Mouse (Mus musculus): ENCODE data around the gene Hist2h2be. TPM values are rescaled to one million over a fixed set of nuclear protein-coding genes. Genes with fewer than 3 reads are reported as not detected.
"Not testable (repeated sequence)": the region's sequence is repeated elsewhere in the genome, so short reads cannot be mapped to it uniquely, and the experiment has no call there.

Hist2h2be gene
- polyA plus RNA-seq, 1 experiment from 2014 or later: 12.5 TPM

DNA sequence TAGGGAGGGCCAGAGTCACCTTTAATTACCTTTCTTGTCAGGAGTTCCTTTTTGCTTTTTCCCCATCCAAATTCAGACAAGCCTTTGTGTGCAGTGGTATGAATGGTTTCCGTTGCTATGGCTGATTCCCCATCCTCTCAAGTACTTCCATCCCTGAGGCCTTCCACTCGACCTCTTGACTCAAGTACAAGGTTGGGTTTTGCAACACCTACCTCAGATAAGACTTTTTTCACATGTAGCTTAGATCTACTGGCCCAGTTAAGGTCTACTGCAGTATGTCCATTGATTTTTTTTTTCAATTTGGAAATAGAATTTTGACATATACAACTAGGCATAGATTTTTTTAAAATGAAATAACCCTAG lies 10.8 kb downstream of the Hist2h2be start:
- Histone ChIP-seq H3K4me2 (ENCODE audit: low read length) (no peak overlapping the region), H3K4me3 (ENCODE audit: low read depth, low read length) (no peak overlapping the region), H3K36me3 (ENCODE audit: control insufficient read depth, insufficient read depth, low read length) (no peaks in the 10 kb centered on the region), H3K27ac (ENCODE audit: low read depth, low read length) (no peak overlapping the region), H3K27me3 (replicated peaks; ENCODE audit: control insufficient read depth, insufficient read depth, low read length) (no peaks in the 10 kb centered on the region), H3K9me3 (replicated peaks; ENCODE audit: control insufficient read depth, low read length) (no peaks in the 10 kb centered on the region), H3K9ac (ENCODE audit: low read length) (no peak overlapping the region), H3K4me1 (ENCODE audit: control insufficient read depth, insufficient read depth, low read length) (peaks cover under 1% of the 10 kb centered on the region; the same call in 1 of the 2 replicates)
- ATAC-seq (no peak), DNase-seq (ENCODE audit: low spot score) (no peak)
- 70% methylated on average over 2 of the region's 2 CpGs for WGBS

DNA sequence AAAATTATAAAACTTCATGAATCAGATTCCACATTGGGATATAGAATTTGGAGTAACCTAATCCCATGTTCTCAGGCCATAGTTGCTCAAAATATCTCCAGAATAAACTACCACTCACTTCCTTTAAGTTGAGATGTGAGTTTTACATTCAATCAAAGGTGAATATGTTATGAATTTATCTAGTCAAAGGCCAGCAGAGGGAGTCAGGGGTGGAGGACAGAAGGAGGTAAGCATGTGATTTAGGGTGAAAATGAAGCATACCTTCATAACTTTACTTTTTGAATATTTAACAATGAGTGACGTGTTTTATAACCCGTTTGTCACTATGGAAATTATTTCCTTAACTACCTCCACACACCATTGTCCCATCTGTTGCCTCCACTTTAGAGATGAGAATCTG lies 14.0 kb downstream of the Hist2h2be start:
- 91% methylated on average over 2 of the region's 2 CpGs for WGBS
- Histone ChIP-seq H3K27me3 (replicated peaks; ENCODE audit: control insufficient read depth, insufficient read depth, low read length) (no peaks in the 10 kb centered on the region), H3K36me3 (ENCODE audit: control insufficient read depth, insufficient read depth, low read length) (no peaks in the 10 kb centered on the region), H3K9me3 (replicated peaks; ENCODE audit: control insufficient read depth, low read length) (no peaks in the 10 kb centered on the region), H3K27ac (ENCODE audit: low read depth, low read length) (no peak overlapping the region), H3K9ac (ENCODE audit: low read length) (no peak overlapping the region), H3K4me2 (ENCODE audit: low read length) (no peak overlapping the region), H3K4me3 (ENCODE audit: low read depth, low read length) (no peak overlapping the region), H3K4me1 (ENCODE audit: control insufficient read depth, insufficient read depth, low read length) (peaks cover 13% of the 10 kb centered on the region; the same call in 1 of the 2 replicates)
- ATAC-seq: no peak
- DNase-seq (ENCODE audit: low spot score): no peak

DNA sequence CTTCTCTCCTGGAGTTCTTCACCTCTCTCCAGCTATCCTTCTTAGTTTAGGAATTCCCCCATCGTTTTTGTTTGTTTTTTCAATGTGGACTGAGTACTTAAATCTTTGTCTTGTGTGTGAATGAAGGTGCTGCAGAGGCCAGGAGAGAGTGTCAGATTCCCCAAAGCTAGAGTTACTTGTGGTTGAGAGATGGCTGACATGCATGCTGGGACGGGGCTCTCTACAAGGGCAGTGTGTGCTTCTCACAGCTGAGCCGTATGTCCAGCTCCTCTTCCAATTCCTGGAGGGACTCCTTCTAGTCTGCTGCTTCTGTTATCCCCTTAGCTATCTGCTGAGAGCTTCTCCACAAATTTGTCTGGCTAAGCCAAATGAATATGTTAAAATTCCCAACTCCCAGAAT lies 14.9 kb downstream of the Hist2h2be start:
- no peak overlapping the region for H3K9ac ChIP-seq (ENCODE audit: low read length)
- H3K36me3 ChIP-seq (ENCODE audit: control insufficient read depth, insufficient read depth, low read length): no peaks in the 10 kb centered on the region
- H3K4me1 ChIP-seq (ENCODE audit: control insufficient read depth, insufficient read depth, low read length): peaks cover 15% of the 10 kb centered on the region; the same call in 1 of the 2 replicates
- no peaks in the 10 kb centered on the region for H3K9me3 ChIP-seq (replicated peaks; ENCODE audit: control insufficient read depth, low read length)
- H3K4me3 ChIP-seq (ENCODE audit: low read depth, low read length): no peak overlapping the region
- 74% methylated on average over 3 of the region's 3 CpGs for WGBS
- H3K27me3 ChIP-seq (replicated peaks; ENCODE audit: control insufficient read depth, insufficient read depth, low read length): no peaks in the 10 kb centered on the region
- ATAC-seq (no peak), DNase-seq (ENCODE audit: low spot score) (no peak)
- no peak overlapping the region for H3K27ac ChIP-seq (ENCODE audit: low read depth, low read length)
- no peak overlapping the region for H3K4me2 ChIP-seq (ENCODE audit: low read length)

DNA sequence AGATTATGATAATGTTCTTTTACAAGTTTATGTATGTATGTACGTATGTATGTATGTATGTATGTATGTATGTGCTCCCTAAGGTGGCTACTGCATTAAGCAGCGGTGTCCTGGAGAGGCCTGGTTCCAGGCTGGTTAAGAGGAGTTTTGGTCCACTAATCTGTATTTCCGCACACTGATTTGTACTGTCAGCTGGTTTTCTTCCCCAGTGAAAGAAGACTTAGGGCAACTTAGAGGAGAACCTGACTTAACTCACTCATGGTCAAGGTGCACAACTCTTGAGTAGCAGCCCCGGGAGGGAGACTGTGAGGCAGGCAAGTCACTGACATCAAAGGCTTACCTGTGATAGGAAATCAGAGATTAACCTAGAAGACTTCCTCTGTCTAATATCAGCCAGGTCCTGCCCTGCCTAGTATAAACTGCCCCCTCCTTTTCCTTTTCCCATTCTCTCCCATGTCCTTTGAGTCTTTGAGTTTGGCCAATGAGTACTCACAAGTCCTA lies 16.0 kb downstream of the Hist2h2be start:
- Histone ChIP-seq H3K36me3 (ENCODE audit: control insufficient read depth, insufficient read depth, low read length) (no peaks in the 10 kb centered on the region), H3K9ac (ENCODE audit: low read length) (peak overlapping the region; percentile 74), H3K4me2 (ENCODE audit: low read length) (peak overlapping the region; percentile 57), H3K27ac (ENCODE audit: low read depth, low read length) (no peak overlapping the region), H3K4me1 (ENCODE audit: control insufficient read depth, insufficient read depth, low read length) (peaks cover 16% of the 10 kb centered on the region; the same call in 1 of the 2 replicates), H3K9me3 (replicated peaks; ENCODE audit: control insufficient read depth, low read length) (no peaks in the 10 kb centered on the region), H3K27me3 (replicated peaks; ENCODE audit: control insufficient read depth, insufficient read depth, low read length) (no peaks in the 10 kb centered on the region), H3K4me3 (ENCODE audit: low read depth, low read length) (peak overlapping the region; percentile 37)
- DNase-seq (ENCODE audit: low spot score) (no peak), ATAC-seq (no peak)
- WGBS: 84% methylated on average over 4 of the region's 4 CpGs

DNA sequence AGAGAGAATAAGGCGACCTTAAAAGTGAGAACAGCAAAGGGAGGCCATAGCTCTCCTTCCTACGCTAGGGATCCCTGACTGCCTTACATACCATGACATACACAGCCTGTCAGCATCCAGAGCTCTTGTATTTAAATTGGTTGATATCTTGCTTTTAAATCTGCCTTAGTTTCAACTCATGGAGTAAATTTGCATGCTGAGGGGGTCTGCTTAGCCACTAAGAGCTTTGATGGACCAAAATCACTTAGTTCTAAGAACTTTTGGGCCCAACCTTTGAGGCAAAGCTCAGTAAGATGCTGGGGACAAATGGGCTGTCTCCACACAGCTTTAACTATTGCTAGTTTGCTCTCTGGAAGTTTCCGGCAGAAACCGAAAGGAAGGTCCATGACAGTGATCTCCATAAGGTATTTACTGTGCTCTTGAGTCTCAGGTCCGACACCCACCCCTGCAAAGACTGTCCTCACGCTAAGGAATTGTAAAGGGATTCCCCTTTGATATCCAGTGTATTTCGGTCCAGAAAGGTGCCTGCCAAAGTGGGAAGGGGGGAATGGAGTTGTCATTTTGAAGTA lies 16.5 kb downstream of the Hist2h2be start:
- DNase-seq (ENCODE audit: low spot score) (no peak), ATAC-seq (no peak)
- Histone ChIP-seq H3K9me3 (replicated peaks; ENCODE audit: control insufficient read depth, low read length) (no peaks in the 10 kb centered on the region), H3K4me3 (ENCODE audit: low read depth, low read length) (peak overlapping the region; percentile 37), H3K27me3 (replicated peaks; ENCODE audit: control insufficient read depth, insufficient read depth, low read length) (no peaks in the 10 kb centered on the region), H3K36me3 (ENCODE audit: control insufficient read depth, insufficient read depth, low read length) (no peaks in the 10 kb centered on the region), H3K27ac (ENCODE audit: low read depth, low read length) (no peak overlapping the region), H3K4me2 (ENCODE audit: low read length) (peak overlapping the region; percentile 57), H3K4me1 (ENCODE audit: control insufficient read depth, insufficient read depth, low read length) (peaks cover 16% of the 10 kb centered on the region; the same call in 1 of the 2 replicates), H3K9ac (ENCODE audit: low read length) (peak overlapping the region; percentile 74)
- 17% methylated on average over 7 of the region's 7 CpGs for WGBS

DNA sequence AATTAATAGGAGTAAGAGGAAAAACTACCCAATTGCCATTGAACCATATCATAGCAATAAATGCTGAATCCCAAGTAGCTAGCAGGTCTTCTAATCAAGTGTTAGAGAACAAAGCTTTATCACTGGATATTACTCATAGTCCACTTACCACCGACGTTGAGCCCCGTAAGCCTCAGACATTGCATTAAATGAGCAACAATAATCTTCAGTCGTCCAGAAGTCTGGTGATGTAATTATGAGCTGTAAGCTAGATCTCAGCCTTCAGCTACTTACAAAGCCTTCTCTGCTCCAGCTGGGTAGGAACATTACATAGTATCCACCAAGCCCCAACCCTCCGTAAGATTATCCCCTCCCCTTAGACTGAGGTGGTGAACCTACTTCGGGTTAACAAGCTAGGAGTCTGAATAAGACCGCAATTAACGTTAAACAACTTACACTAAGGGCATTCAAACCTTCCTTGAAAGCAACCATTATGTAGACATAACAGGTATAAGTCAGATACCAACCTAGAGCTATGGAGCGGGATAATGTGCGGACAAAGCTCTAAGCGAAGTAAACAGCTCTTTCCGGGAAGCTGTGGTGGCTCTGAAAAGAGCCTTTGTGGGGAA lies 17.1 kb downstream of the Hist2h2be start:
- DNase-seq (ENCODE audit: low spot score): no peak

DNA sequence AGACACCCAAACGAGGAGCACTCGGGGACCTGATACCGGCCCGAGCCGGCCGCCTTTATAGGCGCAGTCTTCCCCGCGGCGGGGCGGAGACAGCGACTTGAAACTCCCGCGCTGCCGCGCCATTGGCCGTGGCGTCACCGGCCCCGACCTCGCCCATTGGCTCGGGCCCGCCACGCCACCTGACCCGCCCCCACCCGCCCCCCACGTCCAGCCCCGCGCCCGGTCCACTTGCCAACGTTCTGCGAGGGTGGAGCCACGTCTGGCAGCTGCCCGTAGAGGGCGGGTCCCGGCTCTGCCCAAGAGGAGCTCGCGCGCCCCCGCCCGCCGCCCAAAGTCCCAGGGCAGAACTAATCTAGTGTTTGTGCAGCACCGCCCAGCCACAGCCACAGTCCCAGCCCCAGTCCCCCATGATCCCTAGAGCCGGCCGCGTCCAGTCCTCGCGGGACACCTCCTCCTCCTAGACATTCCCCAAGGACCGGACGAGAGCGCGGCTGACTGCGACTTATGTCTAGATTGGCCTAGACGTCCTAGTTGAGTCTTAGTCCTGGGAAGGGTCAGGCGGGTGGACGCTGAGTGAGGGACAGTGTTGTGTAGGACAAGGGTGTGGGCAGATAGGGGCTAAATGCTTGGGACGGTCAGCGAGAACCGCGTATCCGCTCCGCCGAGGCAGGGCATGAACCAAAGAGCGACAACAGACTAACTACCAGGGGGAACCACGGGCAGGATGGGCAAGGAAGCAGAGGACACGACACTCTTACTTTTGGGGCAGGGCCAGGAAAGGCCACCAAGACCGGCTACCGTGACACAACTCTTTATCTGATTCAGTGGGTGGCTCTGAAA lies 18.3 kb downstream of the Hist2h2be start, which contains the start of gene Hist2h3c2:
Gene Hist2h3c2 (minus strand): TSS at position 174 of the 840 bp plus-strand sequence.
- Histone ChIP-seq H3K27ac (ENCODE audit: low read depth, low read length) (peak within 1 kb of the TSS; percentile 66), H3K9ac (ENCODE audit: low read length) (peak within 1 kb of the TSS; percentile 74), H3K4me3 (ENCODE audit: low read depth, low read length) (peak within 1 kb of the TSS; percentile 37), H3K4me2 (ENCODE audit: low read length) (peak within 1 kb of the TSS; percentile 57), H3K4me1 (ENCODE audit: control insufficient read depth, insufficient read depth, low read length) (peaks cover 20% of the 10 kb centered on the region; the same call in 1 of the 2 replicates)
- 0% methylated on average over 17 of the region's 68 CpGs for WGBS
- DNase-seq (ENCODE audit: low spot score); H3K9me3 ChIP-seq (replicated peaks; ENCODE audit: control insufficient read depth, low read length); H3K36me3 ChIP-seq (ENCODE audit: control insufficient read depth, insufficient read depth, low read length); H3K27me3 ChIP-seq (replicated peaks; ENCODE audit: control insufficient read depth, insufficient read depth, low read length): not testable (repeated sequence)
- ATAC-seq: peak; percentile 88

More for the DNA sequence above, 17.1 kb downstream of the Hist2h2be start:
- ATAC-seq: no peak
- H3K4me3 ChIP-seq (ENCODE audit: low read depth, low read length): peak overlapping the region; percentile 37
- WGBS: under 1% methylated on average over 12 of the region's 12 CpGs
- no peaks in the 10 kb centered on the region for H3K27me3 ChIP-seq (replicated peaks; ENCODE audit: control insufficient read depth, insufficient read depth, low read length)
- H3K27ac ChIP-seq (ENCODE audit: low read depth, low read length): peak overlapping the region; percentile 66
- peak overlapping the region; percentile 74 for H3K9ac ChIP-seq (ENCODE audit: low read length)
- H3K4me1 ChIP-seq (ENCODE audit: control insufficient read depth, insufficient read depth, low read length): peaks cover 16% of the 10 kb centered on the region; the same call in 1 of the 2 replicates
- H3K36me3 ChIP-seq (ENCODE audit: control insufficient read depth, insufficient read depth, low read length): no peaks in the 10 kb centered on the region
- H3K9me3 ChIP-seq (replicated peaks; ENCODE audit: control insufficient read depth, low read length): no peaks in the 10 kb centered on the region
- peak overlapping the region; percentile 57 for H3K4me2 ChIP-seq (ENCODE audit: low read length)

DNA sequence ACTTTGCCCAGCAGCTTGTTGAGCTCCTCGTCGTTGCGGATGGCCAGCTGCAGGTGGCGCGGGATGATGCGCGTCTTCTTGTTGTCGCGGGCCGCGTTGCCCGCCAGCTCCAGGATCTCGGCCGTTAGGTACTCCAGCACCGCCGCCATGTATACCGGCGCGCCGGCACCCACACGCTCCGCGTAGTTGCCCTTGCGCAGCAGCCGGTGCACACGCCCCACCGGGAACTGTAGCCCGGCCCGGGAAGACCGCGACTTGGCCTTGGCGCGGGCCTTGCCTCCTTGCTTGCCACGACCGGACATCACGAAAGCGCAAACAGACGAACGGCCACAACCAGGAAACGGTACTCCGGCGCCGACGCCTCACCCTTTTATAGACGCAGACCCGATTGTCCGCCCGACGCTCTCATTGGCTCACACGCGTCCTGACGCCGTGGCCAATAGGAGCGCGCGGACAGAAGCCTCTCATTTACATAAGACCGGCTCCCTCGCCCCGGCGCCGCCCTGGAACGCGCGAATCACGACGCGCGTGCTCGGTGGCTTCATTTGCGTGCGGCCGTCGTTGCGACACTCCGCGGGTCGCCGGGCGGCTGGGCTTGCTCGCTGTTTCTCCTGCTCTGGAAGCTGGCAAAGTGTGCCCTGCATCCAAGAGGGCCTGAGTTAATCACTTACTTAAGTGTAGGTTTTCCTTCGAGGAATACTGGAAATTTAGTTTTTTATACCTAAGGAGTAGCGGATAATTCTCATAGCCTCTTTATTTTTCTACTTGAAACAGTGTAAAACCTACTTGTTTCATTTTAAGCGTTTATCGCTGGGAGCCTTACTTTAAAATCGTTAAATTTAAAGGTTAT lies 19.3 kb downstream of the Hist2h2be start, which contains the start of gene Hist2h2aa2:
Gene Hist2h2aa2 (minus strand): TSS at position 328 of the 850 bp plus-strand sequence.
- ATAC-seq: peak; percentile 86
- H3K27ac ChIP-seq (ENCODE audit: low read depth, low read length): peak within 1 kb of the TSS; percentile 79
- not testable (repeated sequence) for H3K9me3 ChIP-seq (replicated peaks; ENCODE audit: control insufficient read depth, low read length); H3K36me3 ChIP-seq (ENCODE audit: control insufficient read depth, insufficient read depth, low read length); H3K27me3 ChIP-seq (replicated peaks; ENCODE audit: control insufficient read depth, insufficient read depth, low read length)
- H3K4me2 ChIP-seq (ENCODE audit: low read length): peak within 1 kb of the TSS; percentile 50
- WGBS: 6% methylated on average over 16 of the region's 85 CpGs
- H3K9ac ChIP-seq (ENCODE audit: low read length): peak within 1 kb of the TSS; percentile 56
- DNase-seq (ENCODE audit: low spot score): peak; percentile 73
- H3K4me3 ChIP-seq (ENCODE audit: low read depth, low read length): peak within 1 kb of the TSS; percentile 22
- H3K4me1 ChIP-seq (ENCODE audit: control insufficient read depth, insufficient read depth, low read length): peaks cover 25% of the 10 kb centered on the region; the same call in 1 of the 2 replicates
